Mouse (Mus musculus) stomach, postnatal 0 days (tissue): ENCODE results near the gene BC107364. TPM values are rescaled to one million over a fixed set of nuclear protein-coding genes. Genes with fewer than 3 reads are reported as not detected.
"Not testable (repeated sequence)": the region's sequence is repeated elsewhere in the genome, so short reads cannot be mapped to it uniquely, and the experiment has no call there.

ENCODE experiments used
- ATAC-seq: fragments of 200-750 bp; cut with Nextera tagmentation; 2 replicates; pipeline ENCODE4 v1.8.0; 2017; ENCODE audit not compliant: low FRiP score, low TSS enrichment
- DNase-seq: peaks from one replicate; pipeline ENCODE4 v3.0.0-alpha.2; 2016; ENCODE audit warnings: low spot score
- H3K27ac ChIP-seq: fragments of 300-500 bp; sonication (generic); replicated peaks from 2 replicates; pipeline ENCODE4 v1.5.1; 2014; ENCODE audit warnings: mild to moderate bottlenecking, control low read depth
- H3K27me3 ChIP-seq: fragments of 300-500 bp; sonication (generic); 2 replicates; pipeline ENCODE4 v1.6.1; 2014; ENCODE audit warnings: low read length; ENCODE audit not compliant: control insufficient read depth, insufficient read depth
- H3K36me3 ChIP-seq: fragments of 300-500 bp; sonication (generic); 2 replicates; pipeline ENCODE4 v1.6.1; 2014; ENCODE audit warnings: low read length, mixed read lengths; ENCODE audit not compliant: control insufficient read depth, insufficient read depth
- H3K4me1 ChIP-seq: fragments of 300-500 bp; sonication (generic); replicated peaks from 2 replicates; pipeline ENCODE4 v1.6.1; 2014; ENCODE audit warnings: antibody characterized with exemption; ENCODE audit not compliant: control insufficient read depth, insufficient read depth
- H3K4me2 ChIP-seq: fragments of 300-500 bp; sonication (generic); replicated peaks from 2 replicates; pipeline ENCODE4 v1.6.1; 2014; ENCODE audit warnings: low read depth, mild to moderate bottlenecking, control low read depth, moderate library complexity
- H3K4me3 ChIP-seq: fragments of 300-500 bp; sonication (generic); 2 replicates; pipeline ENCODE4 v1.5.1; 2014; ENCODE audit warnings: low read depth, low read length, control low read depth
- H3K9ac ChIP-seq: fragments of 300-500 bp; sonication (generic); 2 replicates; pipeline ENCODE4 v1.6.1; 2014; ENCODE audit warnings: mild to moderate bottlenecking, low read length, control low read depth, mixed read lengths
- H3K9me3 ChIP-seq: fragments of 300-500 bp; sonication (generic); 2 replicates; pipeline ENCODE4 v1.6.1; 2016; ENCODE audit warnings: low read length; ENCODE audit not compliant: control insufficient read depth
- CTCF ChIP-seq: IDR thresholded peaks from 2 replicates; pipeline ENCODE4 v1.5.1; 2016; ENCODE audit warnings: antibody characterized with exemption, low read depth, mild to moderate bottlenecking, moderate library complexity
- EP300 ChIP-seq: optimal IDR thresholded peaks from 2 replicates; pipeline ENCODE3; 2016; ENCODE audit warnings: antibody characterized with exemption
- WGBS: fragments of 180-500 bp; shearing (Covaris S2); extraction: QIAGEN DNeasy Blood & Tissue Kit; methylation state at CpG from one replicate; pipeline ENCODE4 v1.1.7; 2014; 5-methylcytosine and 5-hydroxymethylcytosine counted together
- polyA plus RNA-seq: library from polyadenylated mRNA; unstranded; fragments of >200 nt; fragmentation: Nextera tagmentation; extraction: Ambion mirVana; gene quantifications from 2 replicates; pipeline ENCODE4 v1.2.1, GENCODE M21; 2015

Gene BC107364
- 0.18 and 0.36 TPM in 2 replicates for polyA plus RNA-seq

GRCm38 (mm10) chr3:96452262-96452661 is at the start of gene BC107364:
Gene BC107364, minus strand, starts transcription at chr3:96452306.
- H3K36me3 ChIP-seq, result not testable (repeated sequence)
- peak; percentile 50 for ATAC-seq
- WGBS, result no CpG with 5 or more reads among the region's 48 CpGs

GRCm38 (mm10) chr3:96501391-96502115 is 49.4 kb upstream of the BC107364 start:
- no peaks in the 10 kb centered on the region for H3K36me3 ChIP-seq
- WGBS, result under 1% methylated on average over 32 of the region's 32 CpGs
- TF ChIP-seq EP300 (peak; percentile 55), CTCF (no peak)

More at GRCm38 (mm10) chr3:96452262-96452661, at the start of gene BC107364:
- H3K9ac ChIP-seq, H3K9me3 ChIP-seq, H3K27me3 ChIP-seq, H3K27ac ChIP-seq, DNase-seq, H3K4me2 ChIP-seq, H3K4me1 ChIP-seq, H3K4me3 ChIP-seq: not testable (repeated sequence)

GRCm38 (mm10) chr3:96500691-96501265 is 48.7 kb upstream of the BC107364 start:
- Histone ChIP-seq H3K27ac (peak overlapping the region; percentile 97), H3K9ac (peak overlapping the region; percentile 80), H3K27me3 (no peaks in the 10 kb centered on the region), H3K4me1 (no peaks in the 10 kb centered on the region), H3K9me3 (no peaks in the 10 kb centered on the region), H3K36me3 (no peaks in the 10 kb centered on the region), H3K4me2 (peak overlapping the region; percentile 62), H3K4me3 (peak overlapping the region; percentile 74)
- under 1% methylated on average over 19 of the region's 19 CpGs for WGBS
- peak; percentile 66 for ATAC-seq
- TF ChIP-seq EP300 (no peak), CTCF (no peak)
- DNase-seq, result peak; percentile 77

More at GRCm38 (mm10) chr3:96501391-96502115, 49.4 kb upstream of the BC107364 start:
- no peaks in the 10 kb centered on the region for H3K9me3 ChIP-seq
- H3K4me1 ChIP-seq, result no peaks in the 10 kb centered on the region
- peak overlapping the region; percentile 81 for H3K4me2 ChIP-seq
- DNase-seq, result peak; percentile 92
- peak overlapping the region; percentile 74 for H3K4me3 ChIP-seq
- peak overlapping the region; percentile 97 for H3K27ac ChIP-seq
- peak; percentile 75 for ATAC-seq
- no peaks in the 10 kb centered on the region for H3K27me3 ChIP-seq
- peak overlapping the region; percentile 23 for H3K9ac ChIP-seq

- no peaks in the 10 kb centered on the region for H3K9me3 ChIP-seq
- H3K9ac ChIP-seq, result peak overlapping the region; percentile 80
- DNase-seq (peak; percentile 93), ATAC-seq (peak; percentile 81)
- H3K4me1 ChIP-seq, result no peaks in the 10 kb centered on the region
- under 1% methylated on average over 17 of the region's 17 CpGs for WGBS
- TF ChIP-seq EP300 (no peak), CTCF (no peak)
- peak overlapping the region; percentile 62 for H3K4me2 ChIP-seq
- H3K4me3 ChIP-seq, result peak overlapping the region; percentile 74
- peak overlapping the region; percentile 97 for H3K27ac ChIP-seq
- H3K36me3 ChIP-seq, result no peaks in the 10 kb centered on the region
- no peaks in the 10 kb centered on the region for H3K27me3 ChIP-seq
These were observed 48.1 kb upstream of the BC107364 start for GRCm38 (mm10) chr3:96500289-96500621.

- H3K27me3 ChIP-seq, result no peaks in the 10 kb centered on the region
- H3K9ac ChIP-seq, result peak overlapping the region; percentile 80
- no peaks in the 10 kb centered on the region for H3K4me1 ChIP-seq
- H3K27ac ChIP-seq, result peak overlapping the region; percentile 97
- peak overlapping the region; percentile 74 for H3K4me3 ChIP-seq
- ATAC-seq (peak; percentile 50), DNase-seq (peak; percentile 76)
- TF ChIP-seq EP300 (peak; percentile 48), CTCF (no peak)
- no peaks in the 10 kb centered on the region for H3K9me3 ChIP-seq
- WGBS, result under 1% methylated on average over 36 of the region's 36 CpGs
- no peaks in the 10 kb centered on the region for H3K36me3 ChIP-seq
- peak overlapping the region; percentile 55 for H3K4me2 ChIP-seq
These were observed 47.6 kb upstream of the BC107364 start for GRCm38 (mm10) chr3:96499481-96500288.
